Mouse (Mus musculus) urinary bladder, postnatal 25 days (tissue): ENCODE measurements around the gene Sema6d.

Experiments
- DNase-seq: peaks from one replicate; pipeline ENCODE4 v3.0.0; 2022; ENCODE audit warnings: low spot score

Sema6d gene

GRCm38 (mm10) chr2:124089813-124090230 is at the start of gene Sema6d:
Gene Sema6d, plus strand, starts transcription at chr2:124089969.
- DNase-seq = no peak

DNA sequence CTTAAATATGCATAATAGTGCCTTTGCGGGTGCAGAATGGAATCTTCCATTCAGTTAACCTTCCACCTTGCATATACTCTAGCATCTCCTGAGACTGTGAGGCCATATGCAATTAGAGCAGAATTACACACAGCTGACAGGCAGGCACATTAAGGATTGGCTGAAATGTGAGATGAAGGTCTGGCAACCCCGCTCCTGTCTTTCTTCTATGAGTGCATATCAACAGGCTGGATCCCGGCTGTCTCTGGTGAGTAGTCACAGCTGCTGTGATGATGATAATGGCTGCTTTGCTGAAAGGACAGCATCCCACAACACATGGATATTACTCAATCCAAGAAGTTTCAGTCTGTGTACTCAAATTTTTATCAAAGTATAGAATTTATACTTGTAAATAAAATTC is 29.9 kb upstream of the Sema6d start:
- DNase-seq = no peak

DNA sequence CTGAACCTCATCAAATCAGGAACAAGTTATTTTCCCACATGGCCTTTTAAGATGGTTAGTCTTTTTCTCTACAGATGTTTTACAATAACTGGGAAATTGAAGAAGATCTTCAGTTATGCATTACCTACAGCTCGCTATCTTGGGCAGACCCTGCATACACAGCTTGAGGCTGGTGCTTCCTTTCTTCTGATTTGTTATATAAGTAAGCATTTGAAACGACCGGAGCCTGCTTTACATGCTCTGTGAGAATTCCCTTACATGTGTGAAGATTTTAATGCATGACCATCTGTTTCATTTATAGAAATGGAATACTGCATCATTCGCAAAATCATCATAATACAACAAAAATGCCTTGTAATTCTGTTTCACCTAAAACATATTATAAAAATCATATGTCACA is 21.4 kb upstream of the Sema6d start:
- DNase-seq = no peak

GRCm38 (mm10) chr2:124070664-124071063 is 19.1 kb upstream of the Sema6d start:
- no peak for DNase-seq

GRCm38 (mm10) chr2:124071380-124071779 is 18.4 kb upstream of the Sema6d start:
- DNase-seq = no peak

DNA sequence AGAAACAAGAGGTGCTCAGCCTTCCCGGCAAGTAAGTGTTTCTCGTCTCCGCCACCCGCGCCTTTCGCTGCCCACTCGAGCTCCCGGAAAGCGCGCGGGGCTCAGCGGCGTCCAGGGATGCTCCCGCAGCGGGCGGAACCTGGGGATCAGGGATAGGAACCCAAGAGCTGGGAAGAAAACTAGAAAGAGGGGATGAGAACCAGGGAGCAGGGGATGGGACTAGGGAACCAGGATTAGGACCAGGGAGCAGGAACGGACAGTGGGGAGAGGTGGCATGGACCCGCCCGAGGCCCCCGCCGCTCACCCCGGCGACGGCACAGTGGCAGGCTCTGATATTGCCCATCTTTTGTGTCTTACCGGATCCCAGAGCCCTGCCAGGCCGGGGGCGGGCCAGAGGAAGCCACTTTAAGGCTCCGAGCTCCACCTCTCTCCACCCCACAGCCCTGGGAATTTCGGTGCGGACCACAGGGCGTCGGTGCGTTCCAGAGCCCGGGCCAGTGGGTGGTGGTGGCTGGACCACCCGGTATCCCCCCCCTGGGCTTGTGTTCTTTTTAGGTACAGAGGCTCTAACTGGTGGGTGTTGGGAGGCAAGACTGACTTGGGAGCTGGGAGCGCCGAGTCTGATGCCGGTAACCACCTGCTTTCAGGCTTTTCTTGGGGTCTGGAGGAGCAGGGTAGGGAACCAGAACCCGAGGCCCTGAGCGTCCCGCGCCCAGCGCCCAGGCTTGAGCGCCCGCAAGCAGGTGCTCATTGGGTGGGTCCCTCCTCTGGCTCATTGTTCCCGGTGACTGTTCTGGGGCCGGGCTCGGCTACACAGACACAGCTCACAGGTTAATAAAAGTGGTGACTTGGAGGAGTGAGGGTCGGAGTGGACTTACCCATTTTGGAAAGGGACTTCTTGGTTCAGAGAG is 717 bp downstream of the Sema6d start:
- no peak for DNase-seq

- DNase-seq = no peak
Measured at GRCm38 (mm10) chr2:124099697-124100096, 9.9 kb downstream of the Sema6d start.

- DNase-seq = peak; percentile 31
Measured at GRCm38 (mm10) chr2:124100486-124101200, 10.9 kb downstream of the Sema6d start.

DNA sequence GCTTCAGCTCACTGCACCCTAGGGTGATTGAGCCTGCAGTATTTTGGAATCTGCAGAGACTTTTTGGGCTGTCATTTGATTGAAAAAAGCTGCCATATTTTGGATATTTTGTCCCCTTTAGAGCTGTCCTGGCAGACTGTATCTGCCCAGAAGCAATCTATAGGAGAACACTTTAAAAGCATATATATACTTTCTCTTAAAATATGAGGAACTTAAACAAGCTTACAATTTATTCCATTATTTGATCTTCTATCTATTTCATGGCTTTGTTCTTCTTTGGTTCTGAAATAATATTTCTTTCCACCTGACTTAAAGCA is 11.4 kb downstream of the Sema6d start:
- no peak for DNase-seq

DNA sequence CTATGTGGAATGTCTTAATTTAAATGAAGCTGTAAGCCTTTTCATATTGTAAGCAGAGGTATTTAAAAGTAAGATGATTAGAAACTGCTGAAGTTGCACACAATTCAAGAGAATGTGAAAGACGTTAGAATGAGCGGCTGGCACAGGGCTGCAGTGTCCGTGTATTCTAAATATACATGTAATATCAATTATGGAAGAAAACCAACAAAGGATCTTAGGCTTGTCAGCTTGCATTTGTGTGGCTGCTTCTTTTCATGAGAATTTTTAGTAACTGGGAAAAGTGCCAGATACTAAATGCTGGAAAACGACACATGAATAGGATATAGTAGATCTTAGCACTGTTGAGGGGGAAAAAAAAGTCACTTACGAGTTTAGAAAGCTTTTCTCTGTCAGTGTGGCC is 11.8 kb downstream of the Sema6d start:
- no peak for DNase-seq

GRCm38 (mm10) chr2:124103277-124103676 is 13.5 kb downstream of the Sema6d start:
- DNase-seq = no peak

- DNase-seq = no peak
Measured at GRCm38 (mm10) chr2:124118469-124119243, 28.9 kb downstream of the Sema6d start.

GRCm38 (mm10) chr2:124120355-124120754 is 30.6 kb downstream of the Sema6d start:
- DNase-seq = no peak

DNA sequence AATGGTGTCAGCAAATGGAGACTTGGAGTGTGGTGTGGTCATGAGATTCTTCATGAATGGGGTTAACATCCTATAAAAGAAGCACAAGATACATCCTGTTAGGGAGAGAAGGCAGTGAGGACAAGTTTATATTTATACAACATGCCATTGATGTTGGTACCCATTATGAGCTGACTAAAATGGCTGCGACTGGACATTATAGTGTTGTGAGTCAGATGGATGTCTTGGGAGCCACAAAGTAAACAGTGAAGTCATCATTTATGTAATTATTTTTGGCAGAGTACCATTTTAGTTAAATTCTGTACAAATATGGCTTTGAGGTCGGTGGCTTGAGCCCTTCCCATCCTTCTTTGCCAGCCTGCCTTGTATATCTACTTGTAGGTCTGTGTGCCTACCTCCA is 31.8 kb downstream of the Sema6d start:
- DNase-seq = no peak

DNA sequence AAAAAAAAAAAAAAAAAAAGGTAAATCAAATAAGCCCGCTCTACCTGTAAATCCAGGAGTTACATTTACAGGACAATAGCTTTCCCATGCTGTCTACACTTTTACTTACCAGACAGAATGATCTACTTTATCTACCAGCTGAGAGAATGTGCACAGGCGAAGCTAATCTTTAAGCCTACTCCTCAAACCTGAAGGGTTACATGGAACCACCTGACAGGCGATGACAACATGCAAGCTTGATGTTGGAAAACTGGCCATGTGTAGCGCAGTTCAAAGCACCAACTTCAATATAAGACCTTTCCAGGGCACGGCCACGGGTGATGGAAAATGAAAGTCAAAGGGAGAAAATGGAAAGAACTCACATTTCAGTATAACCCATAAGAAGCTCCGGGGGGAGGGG is 35.7 kb downstream of the Sema6d start:
- no peak for DNase-seq

GRCm38 (mm10) chr2:124126853-124127252 is 37.1 kb downstream of the Sema6d start:
- no peak for DNase-seq

- no peak for DNase-seq
Measured at GRCm38 (mm10) chr2:124130876-124131275, 41.1 kb downstream of the Sema6d start.

- DNase-seq = no peak
Measured at GRCm38 (mm10) chr2:124141510-124142044, 51.8 kb downstream of the Sema6d start.

DNA sequence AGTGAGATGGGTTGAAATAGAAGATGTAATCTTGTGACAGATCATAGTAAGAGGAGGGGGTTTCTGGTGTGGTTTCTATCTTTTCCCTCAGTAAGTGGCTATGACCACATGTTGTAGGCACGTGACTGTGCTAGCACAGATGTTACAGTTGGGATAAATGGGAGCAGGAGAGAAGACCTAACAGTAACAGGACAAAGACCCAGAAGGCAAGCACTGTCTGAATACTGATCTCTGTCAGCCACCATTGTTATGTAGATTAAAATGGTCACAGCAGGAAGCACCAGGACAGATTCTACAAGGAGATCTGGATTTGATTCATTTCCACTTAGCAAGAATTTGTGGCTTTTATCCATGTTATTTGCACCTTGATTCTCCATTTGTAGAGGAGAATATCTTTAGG is 55.8 kb downstream of the Sema6d start:
- DNase-seq = no peak

GRCm38 (mm10) chr2:124158158-124158557 is 68.4 kb downstream of the Sema6d start:
- no peak for DNase-seq

GRCm38 (mm10) chr2:124162001-124162599 is 72.3 kb downstream of the Sema6d start:
- no peak for DNase-seq

- DNase-seq = no peak
Measured at GRCm38 (mm10) chr2:124168411-124168810, 78.6 kb downstream of the Sema6d start.
